Mouse (Mus musculus) embryonic facial prominence, embryonic 14.5 days (tissue): Measurements from ENCODE around the gene Kif20b. TPM values are rescaled to one million over a fixed set of nuclear protein-coding genes. Genes with fewer than 3 reads are reported as not detected.
A peak's percentile ranks its signal among the peaks of the same experiment; 100 is the strongest.

ENCODE experiments used
- ATAC-seq: fragments of 200-750 bp; cut with Nextera tagmentation; 2 replicates; pipeline ENCODE4 v1.8.0; 2017; ENCODE audit warnings: low read depth, moderate number of reproducible peaks, moderate TSS enrichment
- DNase-seq: peaks from one replicate; pipeline ENCODE4 v3.0.0-alpha.2; 2015; ENCODE audit warnings: low spot score
- H3K27ac ChIP-seq: fragments of 300-500 bp; sonication (generic); replicated peaks from 2 replicates; pipeline ENCODE4 v1.5.1; 2014; ENCODE audit warnings: low read depth, mild to moderate bottlenecking, low read length, moderate library complexity
- H3K27me3 ChIP-seq: fragments of 300-500 bp; sonication (generic); replicated peaks from 2 replicates; pipeline ENCODE4 v1.6.1; 2014; ENCODE audit warnings: low read length; ENCODE audit not compliant: control insufficient read depth, insufficient read depth
- H3K36me3 ChIP-seq: fragments of 300-500 bp; sonication (generic); 2 replicates; pipeline ENCODE4 v1.6.1; 2014; ENCODE audit warnings: low read length, mixed read lengths; ENCODE audit not compliant: control insufficient read depth, insufficient read depth
- H3K4me1 ChIP-seq: fragments of 300-500 bp; sonication (generic); 2 replicates; pipeline ENCODE4 v1.6.1; 2014; ENCODE audit warnings: antibody characterized with exemption, low read length; ENCODE audit not compliant: control insufficient read depth, insufficient read depth
- H3K4me2 ChIP-seq: fragments of 300-500 bp; sonication (generic); 2 replicates; pipeline ENCODE4 v1.6.1; 2014; ENCODE audit warnings: low read depth, mild to moderate bottlenecking, low read length, moderate library complexity, mixed read lengths
- H3K4me3 ChIP-seq: fragments of 300-500 bp; sonication (generic); 2 replicates; pipeline ENCODE4 v1.5.1; 2014; ENCODE audit warnings: low read depth, mild to moderate bottlenecking, low read length
- H3K9ac ChIP-seq: fragments of 300-500 bp; sonication (generic); 2 replicates; pipeline ENCODE4 v1.6.1; 2014; ENCODE audit warnings: low read depth, mild to moderate bottlenecking, low read length, moderate library complexity, mixed read lengths
- H3K9me3 ChIP-seq: fragments of 300-500 bp; sonication (generic); 2 replicates; pipeline ENCODE4 v1.6.1; 2016; ENCODE audit warnings: low read length; ENCODE audit not compliant: control insufficient read depth
- WGBS: fragments of 180-500 bp; shearing (Covaris S2); extraction: QIAGEN DNeasy Blood & Tissue Kit; methylation state at CpG from one replicate; pipeline ENCODE4 v1.1.7; 2014; 5-methylcytosine and 5-hydroxymethylcytosine counted together
- polyA plus RNA-seq: library from polyadenylated mRNA; unstranded; fragments of >200 nt; fragmentation: Nextera tagmentation; extraction: Ambion mirVana; gene quantifications from 2 replicates; pipeline ENCODE4 v1.2.1, GENCODE M21; 2014

Gene Kif20b
- polyA plus RNA-seq = 36.1 and 49.1 TPM in 2 replicates

DNA sequence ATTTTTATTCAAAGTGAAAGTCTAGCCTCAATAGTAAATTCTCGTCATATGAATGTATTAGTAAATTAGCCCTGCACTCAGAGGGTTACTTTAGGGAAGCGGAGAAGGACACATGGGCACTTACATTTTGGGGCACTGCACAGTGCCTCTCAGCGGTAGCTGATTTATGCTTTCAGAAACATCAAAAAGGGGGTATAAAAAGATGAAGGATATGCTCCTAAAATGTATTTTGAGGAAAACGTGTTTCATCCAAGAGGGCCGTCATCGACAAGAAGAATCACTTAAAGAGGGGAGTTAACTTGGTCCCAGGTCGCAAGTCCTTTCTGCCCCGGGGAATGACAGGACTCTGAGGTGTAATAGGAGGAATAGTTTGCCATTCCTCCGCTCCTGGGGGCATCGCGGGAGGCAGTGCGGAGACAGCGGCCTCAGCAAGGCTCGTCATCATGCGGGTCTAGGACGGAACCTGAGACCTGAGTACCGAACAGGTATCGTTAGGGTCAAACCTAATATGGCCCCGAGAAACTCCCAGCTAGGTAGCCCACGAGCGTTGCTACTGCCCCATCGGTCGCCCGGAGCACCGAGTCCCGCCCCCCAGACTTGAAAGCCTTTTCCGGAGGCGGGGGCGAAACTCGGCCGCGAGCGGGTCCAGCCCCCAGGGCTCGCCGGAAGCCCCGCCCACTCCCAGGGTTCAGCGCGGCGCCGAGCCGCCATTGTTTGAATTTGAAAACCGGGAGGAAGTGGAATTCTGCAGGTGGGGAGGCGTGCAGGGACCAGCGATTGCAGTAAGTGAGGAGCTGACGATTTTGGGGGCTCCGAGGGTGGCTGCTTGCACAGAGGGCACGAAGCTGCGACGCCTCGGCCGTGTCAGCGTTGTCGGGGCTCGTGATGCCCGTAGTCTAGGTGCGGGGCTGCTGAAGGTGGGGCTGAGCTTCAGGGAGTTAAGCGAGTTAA lies at the start of gene Kif20b:
TSS of gene Kif20b (plus strand) at position 710 of the 951 bp plus-strand sequence.
- ATAC-seq = peak; percentile 95
- WGBS = under 1% methylated on average over 53 of the region's 57 CpGs
- H3K27me3 ChIP-seq = no peaks in the 10 kb centered on the region

DNA sequence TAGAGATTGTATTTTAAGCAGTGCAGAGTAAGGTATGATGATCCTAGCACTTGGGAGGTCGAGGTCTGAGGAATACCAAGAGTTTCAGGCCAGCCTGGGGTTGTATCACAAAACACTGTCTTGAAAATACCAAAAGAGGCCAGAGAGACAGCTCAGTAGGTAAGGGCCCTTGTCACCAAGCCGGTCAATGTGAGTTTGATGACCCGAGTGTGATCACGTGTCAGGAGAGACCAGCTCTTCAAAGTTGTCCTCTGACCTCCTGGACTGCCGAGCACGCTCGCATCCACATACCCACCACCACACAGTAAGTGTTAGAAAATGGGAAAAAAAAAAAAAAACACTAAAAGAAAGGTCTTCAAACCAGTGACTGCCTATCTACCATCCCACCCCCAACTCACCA lies 45.5 kb upstream of the Kif20b start:
- DNase-seq (no peak), ATAC-seq (no peak)
- 82% methylated on average over 7 of the region's 7 CpGs for WGBS
- H3K9me3 ChIP-seq = no peaks in the 10 kb centered on the region
- H3K4me3 ChIP-seq = no peak overlapping the region
- no peak overlapping the region for H3K27ac ChIP-seq
- H3K36me3 ChIP-seq = no peaks in the 10 kb centered on the region
- H3K4me2 ChIP-seq = no peak overlapping the region; the same call in 1 of the 2 replicates
- peaks cover 4% of the 10 kb centered on the region; the same call in 1 of the 2 replicates for H3K4me1 ChIP-seq
- no peaks in the 10 kb centered on the region for H3K27me3 ChIP-seq
- H3K9ac ChIP-seq = no peak overlapping the region

More for the DNA sequence above, at the start of gene Kif20b:
- peak within 1 kb of the TSS; percentile 87 for H3K4me3 ChIP-seq
- DNase-seq = peak; percentile 95
- no peaks in the 10 kb centered on the region for H3K9me3 ChIP-seq
- peak within 1 kb of the TSS; percentile 69 for H3K27ac ChIP-seq
- H3K9ac ChIP-seq = peak within 1 kb of the TSS; percentile 74
- 0 out of 2 replicates have a peak, but pooled peaks cover 6% of the 10 kb centered on the region for H3K36me3 ChIP-seq
- 0 out of 2 replicates have a peak, but pooled peaks cover 3% of the 10 kb centered on the region for H3K4me1 ChIP-seq
- peak within 1 kb of the TSS; percentile 70 for H3K4me2 ChIP-seq

DNA sequence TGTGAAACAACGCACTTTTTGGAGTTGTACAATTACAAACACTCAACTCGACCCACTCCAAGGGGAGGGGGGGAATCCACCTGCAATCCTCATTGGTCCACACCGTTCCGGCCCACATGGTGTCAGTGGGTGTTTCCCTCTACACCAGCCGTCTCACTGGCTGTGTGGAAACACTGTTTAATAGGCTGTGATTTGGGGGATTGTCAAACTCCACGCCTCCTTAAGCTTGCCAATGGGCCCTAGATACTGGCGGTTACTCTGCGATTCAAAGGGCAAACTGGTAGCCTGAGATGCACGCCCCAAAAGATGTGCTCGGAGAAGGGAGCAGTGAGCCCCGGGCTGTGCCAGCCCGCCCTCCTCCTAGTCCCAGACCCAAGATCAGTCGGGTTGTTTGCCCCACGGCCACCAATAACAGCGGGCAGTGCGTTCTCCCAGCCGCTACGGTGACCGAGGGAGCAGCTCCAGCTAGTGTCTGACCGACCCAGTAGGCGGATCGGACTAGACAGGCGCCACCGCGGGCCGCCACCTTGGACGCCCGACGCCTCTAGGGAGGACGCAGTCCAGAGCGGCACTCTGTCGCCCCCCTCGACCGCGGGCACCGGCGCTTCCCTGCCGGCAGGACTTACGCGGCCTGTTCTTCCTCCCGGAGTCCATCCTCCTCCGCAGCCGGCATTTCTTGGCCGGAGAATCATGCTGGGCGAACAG lies 44.1 kb upstream of the Kif20b start:
- Histone ChIP-seq H3K9ac (peak overlapping the region; percentile 93), H3K4me3 (peak overlapping the region; percentile 64), H3K27ac (peak overlapping the region; percentile 96), H3K4me2 (peak overlapping the region; percentile 85), H3K9me3 (no peaks in the 10 kb centered on the region), H3K4me1 (peaks cover 4% of the 10 kb centered on the region; the same call in 1 of the 2 replicates), H3K36me3 (no peaks in the 10 kb centered on the region), H3K27me3 (no peaks in the 10 kb centered on the region)
- DNase-seq (peak; percentile 98), ATAC-seq (peak; percentile 97)
- WGBS = 2% methylated on average over 28 of the region's 45 CpGs

DNA sequence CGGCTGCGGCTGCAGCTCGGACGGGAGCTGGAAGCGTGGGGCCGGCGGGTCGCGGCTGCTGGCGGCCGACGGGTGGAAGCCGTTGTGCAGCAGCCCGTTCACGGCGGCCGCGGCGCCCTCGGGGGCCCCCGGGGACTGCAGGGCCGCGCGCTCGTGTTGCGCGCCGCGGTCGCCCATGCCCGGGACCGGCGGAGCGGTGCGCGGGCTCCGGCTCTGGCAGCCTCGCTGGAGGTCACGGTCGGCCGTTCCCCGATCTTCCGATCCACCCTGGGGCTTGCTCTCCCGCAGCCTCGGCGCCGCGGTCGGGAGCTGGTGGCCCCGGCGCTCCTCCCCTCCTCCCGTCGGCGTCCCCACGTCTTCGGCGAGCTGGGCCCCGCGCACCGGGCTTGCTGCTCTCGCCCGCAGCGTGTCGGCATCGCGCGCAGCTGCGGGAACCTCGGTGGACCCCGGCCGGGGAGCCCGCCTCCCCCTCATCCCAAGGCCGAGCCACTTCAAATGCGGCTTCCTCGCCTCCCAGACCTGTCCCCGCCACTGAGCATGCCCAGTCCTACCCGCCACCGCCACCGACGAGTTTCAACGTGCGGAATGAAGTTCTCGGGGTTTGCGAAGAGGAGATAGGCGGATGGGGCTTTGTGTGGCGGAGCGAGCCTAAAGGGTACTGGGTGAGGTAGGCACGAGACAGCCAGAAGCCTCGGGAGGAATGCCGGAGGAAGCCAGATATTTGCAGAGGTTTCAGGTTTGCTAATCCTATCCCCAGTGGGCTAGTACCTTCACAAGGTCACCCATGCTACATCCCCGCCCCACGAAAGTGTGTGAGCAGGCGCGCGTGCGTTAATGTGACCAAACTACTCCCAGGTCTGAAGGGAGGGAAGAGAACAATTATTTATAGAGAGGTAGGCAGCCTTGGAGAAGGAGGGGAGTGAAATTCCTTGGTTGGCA lies 43.3 kb upstream of the Kif20b start, which contains the start of gene Pank1:
TSS of gene Pank1 (minus strand) at position 853 of the 939 bp plus-strand sequence.
- Histone ChIP-seq H3K9me3 (no peaks in the 10 kb centered on the region), H3K4me2 (peak within 1 kb of the TSS; percentile 85), H3K4me3 (peak within 1 kb of the TSS; percentile 64), H3K27me3 (no peaks in the 10 kb centered on the region), H3K36me3 (no peaks in the 10 kb centered on the region), H3K4me1 (peaks cover 4% of the 10 kb centered on the region; the same call in 1 of the 2 replicates), H3K27ac (peak within 1 kb of the TSS; percentile 96), H3K9ac (peak within 1 kb of the TSS; percentile 93)
- peak; percentile 51 for ATAC-seq
- DNase-seq = peak; percentile 82
- under 1% methylated on average over 61 of the region's 96 CpGs for WGBS

DNA sequence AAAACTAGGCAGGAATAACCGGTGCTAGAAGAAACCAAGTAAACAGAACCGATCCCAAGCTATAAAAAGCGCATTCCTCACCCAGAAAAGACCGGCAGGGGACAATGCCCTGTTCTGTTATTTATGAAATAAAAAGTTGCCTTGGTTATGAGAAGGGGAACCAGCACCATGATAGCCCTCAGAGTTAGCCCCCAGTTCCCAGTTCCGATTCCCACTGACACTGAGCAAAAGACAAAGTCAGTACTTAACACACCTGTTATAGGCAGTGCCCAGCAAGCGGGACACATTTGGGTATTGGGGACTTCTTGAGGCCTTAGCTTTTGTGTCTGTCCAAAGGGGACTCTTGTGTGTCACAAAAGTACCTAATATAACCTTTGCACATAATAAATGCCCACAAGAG lies 42.5 kb upstream of the Kif20b start:
- peak overlapping the region; percentile 96 for H3K27ac ChIP-seq
- H3K27me3 ChIP-seq = no peaks in the 10 kb centered on the region
- no peak for ATAC-seq

DNA sequence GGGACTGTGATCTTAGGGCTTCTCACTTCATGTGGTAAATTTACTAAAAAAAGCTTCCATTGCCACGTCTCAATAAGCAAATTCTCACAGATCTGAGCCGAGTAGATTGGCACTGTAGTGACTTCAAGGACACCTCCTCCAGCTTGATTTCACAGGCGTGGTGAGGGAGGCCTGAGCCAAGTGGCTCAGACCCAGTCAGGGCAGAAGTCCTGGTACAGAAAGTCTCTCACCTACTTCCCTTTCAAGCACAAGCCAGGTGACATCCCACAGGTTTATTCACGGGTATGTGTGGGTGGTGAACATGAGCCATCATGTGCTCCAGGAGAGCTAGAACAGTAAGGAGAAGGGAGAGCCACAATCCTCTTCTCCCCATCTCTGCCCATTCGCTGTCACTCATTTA lies 41.0 kb upstream of the Kif20b start:
- ATAC-seq (no peak), DNase-seq (no peak)
- Histone ChIP-seq H3K4me1 (peaks cover 4% of the 10 kb centered on the region; the same call in 1 of the 2 replicates), H3K4me2 (no peak overlapping the region), H3K4me3 (no peak overlapping the region), H3K9ac (no peak overlapping the region), H3K27ac (no peak overlapping the region), H3K9me3 (no peaks in the 10 kb centered on the region), H3K36me3 (no peaks in the 10 kb centered on the region), H3K27me3 (no peaks in the 10 kb centered on the region)
- 74% methylated on average over 5 of the region's 5 CpGs for WGBS

More for the DNA sequence above, 42.5 kb upstream of the Kif20b start:
- Histone ChIP-seq H3K36me3 (no peaks in the 10 kb centered on the region), H3K9ac (peak overlapping the region; percentile 93), H3K4me2 (peak overlapping the region; percentile 85), H3K4me3 (peak overlapping the region; percentile 64), H3K4me1 (peaks cover 4% of the 10 kb centered on the region; the same call in 1 of the 2 replicates), H3K9me3 (no peaks in the 10 kb centered on the region)
- DNase-seq = no peak
- WGBS = 31% methylated on average over 6 of the region's 6 CpGs

DNA sequence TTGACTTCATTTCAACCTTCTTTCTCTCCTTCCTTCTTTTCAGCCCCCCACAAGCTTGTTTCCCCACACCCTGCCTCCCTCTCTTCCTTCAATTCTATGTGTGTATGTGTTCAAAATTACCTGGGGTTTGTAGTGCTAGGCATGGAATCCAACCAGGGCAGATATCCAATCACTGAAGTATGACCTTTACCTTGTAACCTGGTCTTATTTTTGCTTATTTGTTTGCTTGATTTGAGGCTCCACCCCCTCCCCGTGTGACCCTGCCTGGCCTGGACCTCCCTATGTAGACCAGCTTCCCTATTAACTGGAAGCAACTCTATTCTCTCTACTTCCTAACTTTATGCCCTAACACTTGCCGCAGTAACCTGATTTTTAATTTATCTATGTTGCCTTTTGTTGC lies 39.7 kb upstream of the Kif20b start:
- no peak overlapping the region for H3K4me3 ChIP-seq
- no peak for ATAC-seq
- 82% methylated on average over 2 of the region's 2 CpGs for WGBS
- no peaks in the 10 kb centered on the region for H3K36me3 ChIP-seq
- DNase-seq = no peak
- H3K4me2 ChIP-seq = no peak overlapping the region
- H3K9ac ChIP-seq = no peak overlapping the region
- H3K9me3 ChIP-seq = no peaks in the 10 kb centered on the region
- no peak overlapping the region for H3K27ac ChIP-seq
- H3K27me3 ChIP-seq = no peaks in the 10 kb centered on the region
- peaks cover 4% of the 10 kb centered on the region; the same call in 1 of the 2 replicates for H3K4me1 ChIP-seq
